Mouse (Mus musculus): Measurements from ENCODE around the gene A830031A19Rik. TPM values are rescaled to one million over a fixed set of nuclear protein-coding genes. Genes with fewer than 3 reads are reported as not detected.

A830031A19Rik gene
- polyA plus RNA-seq, 1 experiment from 2014 or later, result not detected

- no peak overlapping the region for H3K27ac ChIP-seq
- H3K4me2 ChIP-seq, result no peak overlapping the region
- H3K9ac ChIP-seq, result no peak overlapping the region
- H3K4me1 ChIP-seq, result peaks cover 55% of the 10 kb centered on the region
- 83% methylated on average over 5 of the region's 5 CpGs for WGBS
- H3K9me3 ChIP-seq, result no peaks in the 10 kb centered on the region
- H3K27me3 ChIP-seq, result no peaks in the 10 kb centered on the region
- no peak for ATAC-seq (ENCODE audit: insufficient number of reproducible peaks, insufficient read depth, low FRiP score, low TSS enrichment, low read depth)
- H3K36me3 ChIP-seq, result no peaks in the 10 kb centered on the region
- no peak overlapping the region for H3K4me3 ChIP-seq
Measured at GRCm38 (mm10) chr11:24107414-24107813, 32.6 kb upstream of the A830031A19Rik start.

DNA sequence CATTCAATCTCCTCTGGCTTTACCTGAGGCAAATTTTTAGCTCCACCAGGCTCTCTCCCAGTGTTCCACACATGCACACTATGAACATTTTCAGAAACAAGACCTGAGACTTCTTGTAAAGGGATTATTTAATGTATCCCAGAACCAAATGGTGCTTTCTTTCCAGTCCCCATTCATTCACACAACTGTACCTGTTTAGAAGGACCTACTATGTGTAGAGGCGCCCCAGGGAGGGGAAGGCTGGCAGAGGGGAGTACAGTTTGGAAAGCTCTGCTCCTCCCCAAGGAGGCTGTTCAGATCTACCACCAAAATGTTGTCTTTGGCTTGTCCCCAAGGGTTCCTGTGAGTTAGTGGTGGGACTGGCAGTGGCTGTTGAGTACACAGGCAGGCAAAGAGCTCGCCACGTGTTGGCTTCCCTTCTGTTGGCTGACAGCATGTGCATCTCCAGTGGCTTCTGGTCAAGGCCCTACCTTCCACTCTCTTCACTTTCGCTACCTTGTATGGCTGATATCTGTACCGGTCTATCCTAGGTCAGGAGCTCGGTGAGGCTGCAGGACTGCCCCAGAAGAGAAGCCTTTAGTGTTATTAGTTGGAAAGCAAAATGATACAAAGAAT is 28.4 kb upstream of the A830031A19Rik start:
- no peak overlapping the region for H3K9ac ChIP-seq
- H3K27ac ChIP-seq, result peak overlapping the region; percentile 66; the same call in 1 of the 2 replicates
- WGBS, result 83% methylated on average over 6 of the region's 6 CpGs
- no peak overlapping the region for H3K4me2 ChIP-seq
- no peaks in the 10 kb centered on the region for H3K9me3 ChIP-seq
- H3K27me3 ChIP-seq, result no peaks in the 10 kb centered on the region
- H3K36me3 ChIP-seq, result peaks cover 4% of the 10 kb centered on the region; the same call in 1 of the 2 replicates
- no peak overlapping the region for H3K4me3 ChIP-seq
- peaks cover 65% of the 10 kb centered on the region for H3K4me1 ChIP-seq
- ATAC-seq (ENCODE audit: insufficient number of reproducible peaks, insufficient read depth, low FRiP score, low TSS enrichment, low read depth), result no peak

- H3K9ac ChIP-seq, result no peak overlapping the region
- WGBS, result 76% methylated on average over 2 of the region's 2 CpGs
- H3K27ac ChIP-seq, result peak overlapping the region; percentile 66; the same call in 1 of the 2 replicates
- peaks cover 4% of the 10 kb centered on the region; the same call in 1 of the 2 replicates for H3K36me3 ChIP-seq
- no peak for ATAC-seq (ENCODE audit: insufficient number of reproducible peaks, insufficient read depth, low FRiP score, low TSS enrichment, low read depth)
- no peak overlapping the region for H3K4me2 ChIP-seq
- peaks cover 65% of the 10 kb centered on the region for H3K4me1 ChIP-seq
- no peaks in the 10 kb centered on the region for H3K27me3 ChIP-seq
- no peak overlapping the region for H3K4me3 ChIP-seq
- H3K9me3 ChIP-seq, result no peaks in the 10 kb centered on the region
Measured at GRCm38 (mm10) chr11:24102372-24102771, 27.5 kb upstream of the A830031A19Rik start.

- H3K27ac ChIP-seq, result 0 out of 2 replicates have a peak overlapping the region, but pooled peaks have one; percentile 29
- H3K4me2 ChIP-seq, result no peak overlapping the region
- no peaks in the 10 kb centered on the region for H3K9me3 ChIP-seq
- ATAC-seq (ENCODE audit: insufficient number of reproducible peaks, insufficient read depth, low FRiP score, low TSS enrichment, low read depth), result no peak
- no peak overlapping the region for H3K9ac ChIP-seq
- no peak overlapping the region for H3K4me3 ChIP-seq
- WGBS, result 76% methylated on average over 3 of the region's 3 CpGs
- H3K4me1 ChIP-seq, result peaks cover 69% of the 10 kb centered on the region
- peaks cover 4% of the 10 kb centered on the region; the same call in 1 of the 2 replicates for H3K36me3 ChIP-seq
- no peaks in the 10 kb centered on the region for H3K27me3 ChIP-seq
Measured at GRCm38 (mm10) chr11:24101625-24102024, 26.8 kb upstream of the A830031A19Rik start.

DNA sequence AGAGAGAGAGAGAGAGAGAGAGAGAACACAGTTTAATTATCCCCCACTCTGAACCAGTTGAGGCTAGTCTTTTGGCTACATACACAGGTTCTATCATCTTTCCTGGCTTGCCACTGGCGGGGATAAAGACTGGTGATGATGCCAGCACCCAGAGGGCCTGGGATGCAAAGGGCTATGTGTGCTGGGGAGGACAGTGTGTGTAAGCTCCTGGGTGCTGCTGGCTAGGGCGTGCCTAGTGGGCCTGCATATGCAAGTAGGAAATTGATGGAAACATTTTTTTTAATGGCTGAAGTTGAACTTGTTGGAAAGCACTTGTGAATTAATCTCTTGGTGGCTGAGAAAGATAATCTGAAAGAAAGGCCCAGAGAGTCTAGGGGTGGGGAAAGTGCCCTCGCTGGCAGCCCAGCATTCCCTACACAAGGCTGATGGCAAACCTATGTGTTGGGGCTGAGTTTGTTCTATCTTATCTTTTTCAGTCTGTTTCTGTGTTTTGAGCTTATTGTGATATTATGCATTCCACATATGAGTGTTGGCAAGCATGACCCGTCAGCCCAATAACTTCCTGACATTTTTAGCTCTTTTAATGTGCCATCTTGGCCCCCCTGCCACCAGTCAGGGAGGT is 25.7 kb upstream of the A830031A19Rik start:
- H3K4me3 ChIP-seq, result no peak overlapping the region
- no peaks in the 10 kb centered on the region for H3K9me3 ChIP-seq
- H3K4me2 ChIP-seq, result no peak overlapping the region
- ATAC-seq (ENCODE audit: insufficient number of reproducible peaks, insufficient read depth, low FRiP score, low TSS enrichment, low read depth), result peak; percentile 59; the same call in 1 of the 2 replicates
- peaks cover 4% of the 10 kb centered on the region; the same call in 1 of the 2 replicates for H3K36me3 ChIP-seq
- H3K27me3 ChIP-seq, result no peaks in the 10 kb centered on the region
- WGBS, result 57% methylated on average over 4 of the region's 4 CpGs
- peak overlapping the region; percentile 57 for H3K27ac ChIP-seq
- H3K4me1 ChIP-seq, result peaks cover 71% of the 10 kb centered on the region
- no peak overlapping the region for H3K9ac ChIP-seq

- no peak for ATAC-seq (ENCODE audit: insufficient number of reproducible peaks, insufficient read depth, low FRiP score, low TSS enrichment, low read depth)
- Histone ChIP-seq H3K9ac (no peak overlapping the region), H3K36me3 (peaks cover 4% of the 10 kb centered on the region; the same call in 1 of the 2 replicates), H3K9me3 (no peaks in the 10 kb centered on the region), H3K27ac (peak overlapping the region; percentile 72), H3K4me1 (peaks cover 78% of the 10 kb centered on the region), H3K4me3 (no peak overlapping the region), H3K27me3 (no peaks in the 10 kb centered on the region), H3K4me2 (peak overlapping the region; percentile 31)
- 39% methylated on average over 7 of the region's 7 CpGs for WGBS
Measured at GRCm38 (mm10) chr11:24099886-24100293, 25.0 kb upstream of the A830031A19Rik start.

DNA sequence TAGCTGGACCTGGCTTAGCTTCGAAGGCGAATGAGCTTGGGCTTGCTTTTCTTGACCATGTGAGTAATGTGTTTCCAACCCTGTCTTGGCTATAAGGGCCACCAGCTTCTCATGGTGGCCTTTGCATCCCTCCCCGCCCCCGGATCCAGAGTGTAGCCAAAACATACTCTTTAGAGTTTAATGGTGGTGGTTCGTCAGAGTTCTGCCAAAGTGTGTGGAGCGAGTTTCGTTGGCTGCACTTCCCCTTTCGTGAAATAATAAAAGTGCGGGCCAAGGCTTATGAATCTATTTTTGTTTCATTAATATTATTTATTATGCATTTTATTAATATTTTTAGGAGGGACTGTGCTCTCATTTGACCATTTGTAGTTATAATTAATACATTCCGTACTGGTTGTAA is 24.4 kb upstream of the A830031A19Rik start:
- no peak for ATAC-seq (ENCODE audit: insufficient number of reproducible peaks, insufficient read depth, low FRiP score, low TSS enrichment, low read depth)
- H3K27ac ChIP-seq, result peak overlapping the region; percentile 73; the same call in 1 of the 2 replicates

DNA sequence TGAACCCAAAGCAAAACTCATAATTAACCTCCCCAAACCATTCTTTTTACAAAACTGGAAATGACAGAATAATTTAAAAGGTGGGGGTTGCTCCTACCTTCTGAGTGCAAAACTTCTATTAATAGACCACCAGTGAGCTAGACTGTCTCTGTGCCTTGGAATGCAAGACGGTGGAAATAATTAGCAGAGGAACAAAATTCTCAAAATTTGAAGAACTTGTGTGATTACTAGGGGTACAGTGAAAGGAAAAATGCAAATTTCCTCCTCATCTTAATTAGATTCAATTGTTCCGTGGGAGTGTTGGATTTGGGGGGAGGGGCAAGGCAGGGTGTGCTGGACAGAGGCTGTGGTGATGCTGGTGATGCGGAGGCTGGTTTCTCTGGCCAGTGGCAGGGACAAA is 23.8 kb upstream of the A830031A19Rik start:
- no peaks in the 10 kb centered on the region for H3K9me3 ChIP-seq
- 35% methylated on average over 3 of the region's 3 CpGs for WGBS
- no peak overlapping the region for H3K9ac ChIP-seq
- H3K4me1 ChIP-seq, result peaks cover 88% of the 10 kb centered on the region
- H3K4me2 ChIP-seq, result no peak overlapping the region
- H3K36me3 ChIP-seq, result peaks cover 4% of the 10 kb centered on the region; the same call in 1 of the 2 replicates
- ATAC-seq (ENCODE audit: insufficient number of reproducible peaks, insufficient read depth, low FRiP score, low TSS enrichment, low read depth), result no peak
- H3K4me3 ChIP-seq, result no peak overlapping the region
- H3K27ac ChIP-seq, result peak overlapping the region; percentile 73; the same call in 1 of the 2 replicates
- H3K27me3 ChIP-seq, result no peaks in the 10 kb centered on the region

More for the DNA sequence above, 24.4 kb upstream of the A830031A19Rik start:
- no peak overlapping the region for H3K4me3 ChIP-seq
- H3K36me3 ChIP-seq, result peaks cover 4% of the 10 kb centered on the region; the same call in 1 of the 2 replicates
- peaks cover 84% of the 10 kb centered on the region for H3K4me1 ChIP-seq
- H3K4me2 ChIP-seq, result no peak overlapping the region
- H3K9ac ChIP-seq, result no peak overlapping the region
- no peaks in the 10 kb centered on the region for H3K27me3 ChIP-seq
- WGBS, result 83% methylated on average over 10 of the region's 10 CpGs
- no peaks in the 10 kb centered on the region for H3K9me3 ChIP-seq

GRCm38 (mm10) chr11:24098069-24098468 is 23.2 kb upstream of the A830031A19Rik start:
- H3K4me3 ChIP-seq, result no peak overlapping the region
- no peak for ATAC-seq (ENCODE audit: insufficient number of reproducible peaks, insufficient read depth, low FRiP score, low TSS enrichment, low read depth)

DNA sequence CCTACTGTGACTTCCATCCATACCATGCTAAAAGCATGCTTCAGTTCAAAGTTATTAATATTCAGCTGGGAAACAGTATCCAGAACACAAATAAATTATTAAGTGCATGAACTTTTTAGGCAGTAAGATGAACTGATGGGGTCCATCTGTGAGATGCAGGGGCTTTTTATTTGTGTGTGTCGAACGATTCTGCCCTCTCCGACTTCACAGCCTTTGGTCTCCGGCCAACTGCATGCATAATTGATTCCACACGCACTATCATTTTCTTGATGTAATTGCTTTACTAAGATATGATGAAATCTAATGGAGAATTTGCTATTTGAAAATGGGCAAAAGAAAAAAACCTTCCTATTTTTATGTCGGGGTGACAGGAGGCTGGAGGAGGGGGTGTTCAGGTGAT is 22.2 kb upstream of the A830031A19Rik start:
- WGBS, result 18% methylated on average over 6 of the region's 6 CpGs
- Histone ChIP-seq H3K9ac (no peak overlapping the region), H3K4me3 (no peak overlapping the region), H3K36me3 (peaks cover 5% of the 10 kb centered on the region; the same call in 1 of the 2 replicates), H3K4me1 (peaks cover 81% of the 10 kb centered on the region), H3K27ac (peak overlapping the region; percentile 48; the same call in 1 of the 2 replicates), H3K27me3 (no peaks in the 10 kb centered on the region), H3K4me2 (peak overlapping the region; percentile 2; the same call in 1 of the 2 replicates), H3K9me3 (no peaks in the 10 kb centered on the region)
- no peak for ATAC-seq (ENCODE audit: insufficient number of reproducible peaks, insufficient read depth, low FRiP score, low TSS enrichment, low read depth)

More at GRCm38 (mm10) chr11:24098069-24098468, 23.2 kb upstream of the A830031A19Rik start:
- no peaks in the 10 kb centered on the region for H3K27me3 ChIP-seq
- peaks cover 4% of the 10 kb centered on the region; the same call in 1 of the 2 replicates for H3K36me3 ChIP-seq
- H3K9me3 ChIP-seq, result no peaks in the 10 kb centered on the region
- H3K4me2 ChIP-seq, result no peak overlapping the region
- 0 out of 2 replicates have a peak overlapping the region, but pooled peaks have one; percentile 8 for H3K27ac ChIP-seq
- 32% methylated on average over 5 of the region's 5 CpGs for WGBS
- no peak overlapping the region for H3K9ac ChIP-seq
- peaks cover 84% of the 10 kb centered on the region for H3K4me1 ChIP-seq

GRCm38 (mm10) chr11:24096483-24096882 is 21.6 kb upstream of the A830031A19Rik start:
- no peak overlapping the region for H3K4me3 ChIP-seq
- H3K36me3 ChIP-seq, result 0 out of 2 replicates have a peak, but pooled peaks cover 4% of the 10 kb centered on the region
- no peaks in the 10 kb centered on the region for H3K27me3 ChIP-seq
- peak overlapping the region; percentile 2; the same call in 1 of the 2 replicates for H3K4me2 ChIP-seq
- peak overlapping the region; percentile 28; the same call in 1 of the 2 replicates for H3K9ac ChIP-seq
- no peak for ATAC-seq (ENCODE audit: insufficient number of reproducible peaks, insufficient read depth, low FRiP score, low TSS enrichment, low read depth)
- WGBS, result 37% methylated on average over 6 of the region's 6 CpGs
- H3K27ac ChIP-seq, result peak overlapping the region; percentile 52; the same call in 1 of the 2 replicates
- peaks cover 80% of the 10 kb centered on the region for H3K4me1 ChIP-seq
- H3K9me3 ChIP-seq, result no peaks in the 10 kb centered on the region

Measured in embryonic facial prominence, embryonic 13.5 days (tissue).